In the genomic region with DNA sequence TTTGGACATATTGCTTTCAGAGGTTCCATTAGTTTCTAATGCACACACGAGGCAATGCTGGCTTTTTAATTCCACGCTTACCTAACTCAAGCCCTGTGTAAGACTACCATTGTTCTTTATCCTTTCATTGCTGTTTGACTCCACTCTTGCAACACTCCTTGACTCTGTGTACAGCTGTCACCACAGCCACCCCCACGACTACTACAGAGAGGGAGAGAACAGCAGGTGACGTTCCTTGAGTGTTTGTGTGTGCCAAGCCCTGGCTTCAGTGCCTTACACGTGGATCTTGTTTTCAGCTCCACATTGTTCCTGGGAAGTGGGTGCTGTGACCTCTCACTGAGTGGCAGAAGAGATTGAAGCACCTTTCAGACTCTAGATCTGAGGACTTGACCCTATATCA, we compare ENCODE assay signal across 14 mouse cellular contexts.
DNase-seq lines count a peak whose midpoint lies in the region; ATAC-seq and TF ChIP-seq lines count a peak whose summit lies in the region.
"Had no signal": no experiment of that assay in that cellular context is flagged by ENCODE, and none has a peak within 500 bp of the region (broad histone marks: within the 10 kb centered on the region; RNA-seq: fewer than 3 reads in every experiment).

No protein-coding gene starts in this region.

- 66% methylated on average over 5 of the region's 5 CpGs for WGBS in liver, embryonic 15.5 days (ENCODE audit: insufficient replicate concordance)
- WGBS in liver, embryonic 12.5 days (ENCODE audit: insufficient replicate concordance), result 66% methylated on average over 5 of the region's 5 CpGs
- 58% methylated on average over 5 of the region's 5 CpGs for WGBS in lung, embryonic 15.5 days
- 34% methylated on average over 5 of the region's 5 CpGs for WGBS in small intestine, adult 2 months
- 62% methylated on average over 5 of the region's 5 CpGs for WGBS in midbrain, postnatal 0 days
- 67% methylated on average over 5 of the region's 5 CpGs for WGBS in hindbrain, embryonic 16.5 days

- no peaks in the 10 kb centered on the region for H3K9me3 ChIP-seq in liver, embryonic 15.5 days (replicated peaks)
- no peaks in the 10 kb centered on the region for H3K9me3 ChIP-seq in liver, embryonic 12.5 days (replicated peaks)
- H3K9me3 ChIP-seq in lung, embryonic 15.5 days, result no peaks in the 10 kb centered on the region
- H3K9me3 ChIP-seq in midbrain, postnatal 0 days (ENCODE audit: low read length), result no peaks in the 10 kb centered on the region
- no peaks in the 10 kb centered on the region for H3K9me3 ChIP-seq in hindbrain, embryonic 16.5 days (ENCODE audit: control insufficient read depth, low read length)
- H3K9me3 ChIP-seq: hindbrain, embryonic 13.5 days; liver, embryonic 13.5 days; midbrain, embryonic 10.5 days had no signal

- TF ChIP-seq CTCF in small intestine, adult 2 months (IDR thresholded peaks at IDR 0.05; ENCODE audit: extremely low read depth, insufficient read length, insufficient replicate concordance, low read depth, low read length), result no peak
- no peak for TF ChIP-seq CTCF in midbrain, postnatal 0 days (IDR thresholded peaks at IDR 0.05)

- H3K27me3 ChIP-seq in liver, embryonic 15.5 days, result no peaks in the 10 kb centered on the region
- no peaks in the 10 kb centered on the region for H3K27me3 ChIP-seq in liver, embryonic 12.5 days (replicated peaks)
- H3K27me3 ChIP-seq in lung, embryonic 15.5 days, result no peaks in the 10 kb centered on the region
- H3K27me3 ChIP-seq in small intestine, adult 2 months (ENCODE audit: control insufficient read depth, insufficient read depth, low read length), result no peaks in the 10 kb centered on the region
- H3K27me3 ChIP-seq in midbrain, postnatal 0 days (ENCODE audit: insufficient read depth, low read length), result no peaks in the 10 kb centered on the region
- no peaks in the 10 kb centered on the region for H3K27me3 ChIP-seq in hindbrain, embryonic 16.5 days (replicated peaks; ENCODE audit: control insufficient read depth, insufficient read depth, low read length)
- H3K27me3 ChIP-seq: CH12.LX; hindbrain, embryonic 13.5 days; liver, embryonic 13.5 days; Patski had no signal

- H3K4me3 ChIP-seq in liver, embryonic 15.5 days (replicated peaks), result no peak overlapping the region
- no peak overlapping the region for H3K4me3 ChIP-seq in liver, embryonic 12.5 days
- no peak overlapping the region for H3K4me3 ChIP-seq in lung, embryonic 15.5 days
- no peak overlapping the region for H3K4me3 ChIP-seq in small intestine, adult 2 months (ENCODE audit: low read depth, low read length)
- no peak overlapping the region for H3K4me3 ChIP-seq in midbrain, postnatal 0 days (ENCODE audit: low read depth, low read length)
- no peak overlapping the region for H3K4me3 ChIP-seq in hindbrain, embryonic 16.5 days (ENCODE audit: low read length)
- H3K4me3 ChIP-seq: hindbrain, embryonic 13.5 days; liver, embryonic 13.5 days; midbrain, embryonic 10.5 days had no signal

- no peaks in the 10 kb centered on the region for H3K36me3 ChIP-seq in liver, embryonic 15.5 days (replicated peaks)
- no peaks in the 10 kb centered on the region for H3K36me3 ChIP-seq in liver, embryonic 12.5 days
- H3K36me3 ChIP-seq in lung, embryonic 15.5 days, result no peaks in the 10 kb centered on the region
- no peaks in the 10 kb centered on the region for H3K36me3 ChIP-seq in small intestine, adult 2 months (ENCODE audit: control insufficient read depth, insufficient read depth, low read length)
- H3K36me3 ChIP-seq in midbrain, postnatal 0 days (ENCODE audit: insufficient read depth, low read length), result no peaks in the 10 kb centered on the region
- H3K36me3 ChIP-seq in hindbrain, embryonic 16.5 days (ENCODE audit: control insufficient read depth, insufficient read depth, low read length), result no peaks in the 10 kb centered on the region
- H3K36me3 ChIP-seq: hindbrain, embryonic 13.5 days; liver, embryonic 13.5 days; midbrain, embryonic 10.5 days had no signal

- DNase-seq in yolk sac, embryonic 10.5 days (ENCODE audit: low spot score), result peak; percentile 13
- no peak for DNase-seq in midbrain, postnatal 0 days (ENCODE audit: low spot score)
- DNase-seq: adrenal gland, adult 2 months; kidney, adult 9 months; liver, embryonic 13.5 days had no signal

- 0 out of 2 replicates have a peak, but pooled peaks have one; percentile 30 for ATAC-seq in liver, embryonic 15.5 days (ENCODE audit: insufficient read depth)
- no peak for ATAC-seq in liver, embryonic 12.5 days
- ATAC-seq in lung, embryonic 15.5 days (ENCODE audit: borderline replicate concordance, extremely low read depth, low FRiP score, low TSS enrichment), result no peak
- ATAC-seq in midbrain, postnatal 0 days (ENCODE audit: low FRiP score), result no peak
- no peak for ATAC-seq in hindbrain, embryonic 16.5 days
- ATAC-seq: Patski had no signal

- TF ChIP-seq POLR2A in small intestine, adult 2 months (IDR thresholded peaks at IDR 0.05; ENCODE audit: low read depth, low read length), result no peak

- H3K4me2 ChIP-seq in liver, embryonic 15.5 days, result no peak overlapping the region
- H3K4me2 ChIP-seq in liver, embryonic 12.5 days, result no peak overlapping the region
- no peak overlapping the region for H3K4me2 ChIP-seq in lung, embryonic 15.5 days
- no peak overlapping the region for H3K4me2 ChIP-seq in midbrain, postnatal 0 days (ENCODE audit: low read depth, low read length, poor library complexity, severe bottlenecking)
- no peak overlapping the region for H3K4me2 ChIP-seq in hindbrain, embryonic 16.5 days (ENCODE audit: low read length)
- H3K4me2 ChIP-seq: hindbrain, embryonic 13.5 days; liver, embryonic 13.5 days had no signal

- no peak overlapping the region for H3K9ac ChIP-seq in liver, embryonic 15.5 days
- H3K9ac ChIP-seq in liver, embryonic 12.5 days, result no peak overlapping the region
- no peak overlapping the region for H3K9ac ChIP-seq in lung, embryonic 15.5 days
- H3K9ac ChIP-seq in midbrain, postnatal 0 days (replicated peaks; ENCODE audit: low read length, poor library complexity, severe bottlenecking), result no peak overlapping the region
- no peak overlapping the region for H3K9ac ChIP-seq in hindbrain, embryonic 16.5 days (ENCODE audit: low read depth, low read length)
- H3K9ac ChIP-seq: hindbrain, embryonic 13.5 days; liver, embryonic 13.5 days had no signal

- no peak overlapping the region for H3K27ac ChIP-seq in liver, embryonic 15.5 days (replicated peaks)
- H3K27ac ChIP-seq in liver, embryonic 12.5 days, result no peak overlapping the region
- 0 out of 2 replicates have a peak overlapping the region, but pooled peaks have one; percentile 33 for H3K27ac ChIP-seq in lung, embryonic 15.5 days
- H3K27ac ChIP-seq in small intestine, adult 2 months (ENCODE audit: insufficient read depth, low read depth, low read length), result peak overlapping the region; percentile 78
- H3K27ac ChIP-seq in midbrain, postnatal 0 days (ENCODE audit: low read depth, low read length), result no peak overlapping the region
- H3K27ac ChIP-seq in hindbrain, embryonic 16.5 days (ENCODE audit: low read depth, low read length), result no peak overlapping the region
- H3K27ac ChIP-seq: hindbrain, embryonic 13.5 days; midbrain, embryonic 10.5 days had no signal

- 0 out of 2 replicates have a peak, but pooled peaks cover 4% of the 10 kb centered on the region for H3K4me1 ChIP-seq in liver, embryonic 15.5 days (replicated peaks)
- H3K4me1 ChIP-seq in liver, embryonic 12.5 days, result no peaks in the 10 kb centered on the region
- H3K4me1 ChIP-seq in lung, embryonic 15.5 days, result no peaks in the 10 kb centered on the region
- H3K4me1 ChIP-seq in small intestine, adult 2 months (ENCODE audit: control insufficient read depth, insufficient read depth, insufficient read length, low read length), result peaks cover 12% of the 10 kb centered on the region; the same call in 1 of the 2 replicates
- no peaks in the 10 kb centered on the region for H3K4me1 ChIP-seq in midbrain, postnatal 0 days (ENCODE audit: insufficient read depth, low read length)
- H3K4me1 ChIP-seq in hindbrain, embryonic 16.5 days (ENCODE audit: control insufficient read depth, insufficient read depth, low read depth, low read length), result no peaks in the 10 kb centered on the region
- H3K4me1 ChIP-seq: hindbrain, embryonic 13.5 days; midbrain, embryonic 10.5 days had no signal

Comparison
In these comparisons a context has a peak if more than half of its experiments do, and no peak if none do; other contexts are left out.
1. H3K27ac ChIP-seq: peak in lung, embryonic 15.5 days (single experiment) and small intestine, adult 2 months (single experiment); none in liver, embryonic 15.5 days (single experiment), liver, embryonic 12.5 days (single experiment), midbrain, postnatal 0 days (single experiment) and hindbrain, embryonic 16.5 days (single experiment).